Mouse (Mus musculus) CD8-positive naive resting alpha-beta T cell, adult 57 days (primary cell): Measurements from ENCODE around the gene Med24. TPM values are rescaled to one million over a fixed set of nuclear protein-coding genes. Genes with fewer than 3 reads are reported as not detected.

Experiments used
- total RNA-seq: library from RNA; stranded (reverse); gene quantifications from one replicate; pipeline ENCODE4 v1.2.4, GENCODE M21; 2023

The Med24 gene
- 67.4 TPM for total RNA-seq

GRCm38 (mm10) chr11:98729119-98729588 lies at the start of gene Med24:
TSS of gene Med24 (minus strand) at chr11:98729435.

DNA sequence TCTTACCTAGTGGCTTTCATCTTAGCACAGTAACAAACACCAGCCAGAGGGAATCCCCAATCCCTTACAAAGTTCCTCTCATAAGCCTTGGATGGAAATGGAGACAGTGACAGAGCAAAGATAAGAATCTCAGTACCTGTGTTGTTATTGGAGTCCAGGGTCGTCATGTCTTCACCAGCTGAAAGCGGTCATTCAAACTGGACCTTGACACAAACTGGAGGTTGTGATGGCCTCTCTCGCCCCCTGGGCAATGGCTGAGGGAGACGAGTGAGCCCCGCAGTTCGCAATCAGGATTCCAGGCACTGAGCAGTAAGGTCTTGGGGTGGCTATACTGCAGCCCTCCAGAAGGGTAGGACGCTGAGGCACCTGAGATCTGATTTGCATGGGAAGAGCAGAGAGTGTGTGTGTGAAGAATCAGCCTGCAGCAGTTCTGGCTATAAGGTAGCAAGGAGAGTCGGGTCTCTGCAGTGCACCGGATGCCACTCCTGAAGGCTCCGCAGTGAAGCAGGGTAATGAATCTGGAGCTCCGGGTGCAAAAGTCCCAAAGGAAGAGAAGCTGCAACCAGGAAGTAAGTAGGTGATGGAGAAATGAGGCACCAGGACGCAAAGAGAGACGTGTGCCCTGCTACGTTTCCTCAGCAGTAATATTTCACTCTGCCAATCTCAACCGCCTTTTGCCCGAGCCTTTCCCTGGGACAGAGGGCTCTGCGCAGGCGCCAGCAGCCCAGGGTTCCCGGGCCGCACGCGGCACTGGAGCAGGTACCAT lies 45.5 kb upstream of the Med24 start, which contains the start of gene Nr1d1:
Gene Nr1d1, minus strand, starts transcription at position 752 of the 766 bp plus-strand sequence.

GRCm38 (mm10) chr11:98740393-98741050 lies 11.3 kb upstream of the Med24 start, which contains the start of gene Thra:
TSS of gene Thra (plus strand) at chr11:98740638.

GRCm38 (mm10) chr11:98701213-98701670 lies 28.0 kb downstream of the Med24 start, which contains the start of gene Csf3:
TSS of gene Csf3 (plus strand) at chr11:98701263.

GRCm38 (mm10) chr11:98681786-98682745 lies 47.2 kb downstream of the Med24 start, which contains the start of gene Psmd3:
TSS of gene Psmd3 (plus strand) at chr11:98682554.

GRCm38 (mm10) chr11:98664091-98664490 lies 65.1 kb downstream of the Med24 start, which contains the start of gene Gsdma:
TSS of gene Gsdma (plus strand) at chr11:98664351.

Other genes with a start within 250 kb of the Med24 start
- gene Ikzf3, start 183.4 kb downstream of the Med24 start, total RNA-seq, result 178 TPM
- 3.7 TPM for gene Zpbp2, start 178.3 kb downstream of the Med24 start, total RNA-seq
- gene Ormdl3, start 142.1 kb downstream of the Med24 start, total RNA-seq, result 20.5 TPM
- gene Lrrc3c, start 131.1 kb downstream of the Med24 start, total RNA-seq, result not detected
- gene Gm12355, start 103.8 kb downstream of the Med24 start, total RNA-seq, result 28.9 TPM
- not detected for gene Gsdma3, start 103.1 kb downstream of the Med24 start, total RNA-seq
- gene Gsdma2, start 82.7 kb downstream of the Med24 start, total RNA-seq, result not detected
- gene Gsdma, start 65.1 kb downstream of the Med24 start, total RNA-seq, result not detected
- 74.1 TPM for gene Psmd3, start 46.9 kb downstream of the Med24 start, total RNA-seq
- gene Csf3, start 28.2 kb downstream of the Med24 start, total RNA-seq, result not detected
- 48.1 TPM for gene Thra, start 11.2 kb upstream of the Med24 start, total RNA-seq
- gene Nr1d1, start 45.9 kb upstream of the Med24 start, total RNA-seq, result 4.7 TPM
- gene Msl1, start 66.1 kb upstream of the Med24 start, total RNA-seq, result 99.1 TPM
- 96.9 TPM for gene Casc3, start 75.5 kb upstream of the Med24 start, total RNA-seq
- gene Rapgefl1, start 107.3 kb upstream of the Med24 start, total RNA-seq, result 0.77 TPM
- gene Wipf2, start 134.2 kb upstream of the Med24 start, total RNA-seq, result 45.4 TPM
- 1.2 TPM for gene Cdc6, start 178.4 kb upstream of the Med24 start, total RNA-seq
- 96.5 TPM for gene Rara, start 198.4 kb upstream of the Med24 start, total RNA-seq